Mouse (Mus musculus) embryonic fibroblast, embryonic 13.5 days (primary cell): ENCODE results near the gene Acot6.

Experiments
- CTCF ChIP-seq: IDR thresholded peaks from 2 replicates; pipeline ENCODE4 v1.5.1; 2011; ENCODE audit warnings: mild to moderate bottlenecking, control low read depth, low read length, moderate library complexity, borderline replicate concordance; ENCODE audit not compliant: insufficient read depth
- POLR2A ChIP-seq: IDR thresholded peaks from 2 replicates; pipeline ENCODE4 v1.6.1; 2011; ENCODE audit warnings: low read depth, mild to moderate bottlenecking, control low read depth, low read length, moderate library complexity

DNA sequence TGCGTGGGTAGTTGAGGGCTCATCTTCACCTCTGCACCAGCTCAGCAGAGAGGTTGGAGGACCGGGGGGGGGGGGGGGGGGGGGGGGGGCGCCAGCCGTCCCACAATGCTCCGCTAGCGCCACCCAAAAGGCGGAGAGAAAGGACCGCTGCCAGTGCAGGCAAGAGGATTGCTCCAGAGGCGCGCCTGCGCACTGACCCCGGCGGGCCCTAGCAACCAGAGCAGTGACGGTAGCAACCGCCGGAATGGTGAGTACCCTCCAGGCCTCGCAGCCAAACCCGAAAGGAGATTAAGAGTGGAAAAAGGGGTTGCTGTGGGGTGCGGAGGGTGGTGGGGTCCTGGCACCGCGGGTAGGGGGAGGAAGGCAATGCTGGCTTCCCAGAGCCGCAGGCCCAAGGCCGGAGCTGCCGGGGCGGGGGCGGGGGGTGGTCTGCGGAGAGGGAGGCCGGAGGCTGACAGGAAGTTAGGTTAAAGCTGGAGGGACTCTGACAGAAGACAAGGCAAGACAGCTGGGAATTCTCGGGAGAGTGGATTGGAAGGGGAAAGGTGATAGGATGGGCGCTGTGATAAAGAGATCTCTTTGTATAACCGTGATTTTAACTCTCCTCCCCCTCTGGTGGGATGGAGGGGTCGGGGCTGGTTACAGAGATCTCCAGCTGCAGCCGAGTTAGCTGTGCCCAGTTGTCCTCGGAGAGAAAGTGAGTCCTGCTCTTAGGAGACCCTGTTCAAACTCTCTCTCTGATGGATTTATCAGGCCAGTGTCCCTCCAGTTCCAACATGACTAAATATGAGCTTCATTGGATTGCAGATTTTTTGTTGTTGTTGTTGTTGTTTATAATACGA is 13.9 kb downstream of the Acot6 start, which contains the start of gene Dnal1:
- no peak for TF ChIP-seq CTCF
- peak; percentile 63 for TF ChIP-seq POLR2A
